Mouse (Mus musculus): ENCODE data around the gene Cep72.

DNA sequence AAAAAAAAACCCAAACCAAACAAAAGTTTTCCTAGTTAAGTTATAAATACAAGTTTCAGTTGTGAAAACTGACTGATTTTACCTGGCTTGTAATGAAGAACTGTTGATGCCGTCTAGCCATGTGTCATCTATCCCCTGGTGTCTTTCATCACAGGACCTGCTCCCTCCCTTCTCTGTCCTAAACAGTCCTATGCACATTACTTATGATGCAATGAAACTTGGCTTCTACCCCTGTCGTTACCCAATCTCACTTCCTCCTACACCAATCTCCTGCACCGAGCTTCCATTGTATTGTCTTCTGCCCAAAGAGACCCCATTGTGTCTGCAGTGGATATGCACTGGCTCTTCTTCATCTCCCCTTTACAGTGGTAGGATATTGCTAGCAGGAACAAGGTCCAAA is 28.2 kb upstream of the Cep72 start:
- TF ChIP-seq CTCF (conservative IDR thresholded peaks at IDR 0.05; ENCODE audit: insufficient read depth, insufficient read length, low read depth, low read length) (no peak), POLR2A (IDR thresholded peaks at IDR 0.05; ENCODE audit: low read depth, low read length) (no peak)

Measured in kidney, adult 2 months (tissue).